Mouse (Mus musculus) forebrain, embryonic 16.5 days (tissue): ENCODE measurements at regions not wholly inside any gene's neighbourhood (a gene's known extent, or its start where the extent isn't known, plus 50 kb on each side); places are given as distances from the start of the nearest gene placed in this dataset.

Source experiments
- ATAC-seq: fragments of 200-750 bp; cut with Nextera tagmentation; 2 replicates; pipeline ENCODE4 v1.8.0; 2017; ENCODE audit warnings: mild to moderate bottlenecking, moderate library complexity
- H3K27ac ChIP-seq: fragments of 300-500 bp; sonication (generic); 2 replicates; pipeline ENCODE4 v1.5.1; 2014; ENCODE audit warnings: low read length, control low read depth
- H3K27me3 ChIP-seq: fragments of 300-500 bp; sonication (generic); replicated peaks from 2 replicates; pipeline ENCODE4 v1.6.1; 2014; ENCODE audit warnings: low read length; ENCODE audit not compliant: control insufficient read depth, insufficient read depth
- H3K36me3 ChIP-seq: fragments of 300-500 bp; sonication (generic); 2 replicates; pipeline ENCODE4 v1.6.1; 2014; ENCODE audit not compliant: control insufficient read depth, insufficient read depth
- H3K4me1 ChIP-seq: fragments of 300-500 bp; sonication (generic); replicated peaks from 2 replicates; pipeline ENCODE4 v1.6.1; 2014; ENCODE audit warnings: low read length; ENCODE audit not compliant: control insufficient read depth, insufficient read depth
- H3K4me2 ChIP-seq: fragments of 300-500 bp; sonication (generic); 2 replicates; pipeline ENCODE4 v1.6.1; 2014; ENCODE audit warnings: mild to moderate bottlenecking, low read length, control low read depth
- H3K4me3 ChIP-seq: fragments of 300-500 bp; sonication (generic); replicated peaks from 2 replicates; pipeline ENCODE4 v1.5.1; 2014; ENCODE audit warnings: mild to moderate bottlenecking, low read length, control low read depth
- H3K9ac ChIP-seq: fragments of 300-500 bp; sonication (generic); replicated peaks from 2 replicates; pipeline ENCODE4 v1.6.1; 2014; ENCODE audit warnings: low read depth, low read length, control low read depth
- H3K9me3 ChIP-seq: fragments of 300-500 bp; sonication (generic); 2 replicates; pipeline ENCODE4 v1.6.1; 2016; ENCODE audit warnings: low read length; ENCODE audit not compliant: control insufficient read depth
- WGBS: fragments of 180-500 bp; shearing (Covaris S2); extraction: QIAGEN DNeasy Blood & Tissue Kit; methylation state at CpG from one replicate; pipeline ENCODE4 v1.1.7; 2014; 5-methylcytosine and 5-hydroxymethylcytosine counted together

DNA sequence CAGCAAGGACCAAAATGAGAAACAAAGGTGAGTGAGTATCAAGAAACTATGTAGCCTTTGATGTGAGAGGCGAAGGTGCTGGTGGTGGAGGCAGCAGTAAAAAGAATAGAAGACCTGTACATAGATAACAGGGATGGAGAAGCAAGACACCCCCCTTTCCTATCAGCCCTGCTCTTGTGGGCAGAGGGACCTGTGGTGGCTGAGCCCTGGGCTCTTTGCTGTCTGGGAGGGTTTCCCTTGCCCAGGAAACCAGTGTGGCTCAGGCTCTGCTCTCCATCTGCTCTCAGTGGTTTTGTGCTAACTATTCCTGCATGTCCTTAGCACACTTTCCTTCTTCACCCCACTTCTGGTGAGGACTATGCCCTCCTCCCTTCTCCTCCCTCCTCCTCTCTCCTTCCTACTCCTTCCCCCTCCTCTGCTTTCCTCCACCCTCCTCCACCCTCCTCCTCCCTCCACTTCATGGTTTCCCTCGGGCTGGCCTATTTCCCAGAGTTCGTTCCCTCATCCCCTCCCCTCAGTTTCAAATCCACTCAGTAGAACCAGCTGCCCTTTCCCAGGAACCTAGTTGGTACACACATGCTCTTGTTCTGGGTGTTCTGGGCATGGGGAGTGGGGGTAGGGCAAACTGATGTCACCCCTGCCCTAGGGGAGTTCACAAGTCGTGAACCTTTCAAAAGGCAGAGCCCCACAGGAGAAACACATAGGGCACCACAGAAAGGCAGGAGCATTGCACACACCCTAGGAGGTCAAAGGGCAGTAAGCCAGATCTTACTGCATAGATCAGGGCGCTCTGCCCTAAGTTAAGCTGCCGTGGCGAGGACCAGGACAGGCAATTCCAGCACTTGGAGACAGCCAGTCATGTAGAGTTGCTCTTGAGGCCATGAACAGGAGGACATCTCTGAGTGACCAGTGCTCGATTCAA lies 93.1 kb downstream of the Cpn2 start:
- H3K36me3 ChIP-seq: no peaks in the 10 kb centered on the region
- no peak overlapping the region for H3K4me2 ChIP-seq
- 62% methylated on average over 8 of the region's 8 CpGs for WGBS
- H3K27me3 ChIP-seq: no peaks in the 10 kb centered on the region
- no peak overlapping the region for H3K9ac ChIP-seq
- H3K27ac ChIP-seq: no peak overlapping the region
- H3K4me3 ChIP-seq: no peak overlapping the region
- no peaks in the 10 kb centered on the region for H3K9me3 ChIP-seq
- peaks cover 25% of the 10 kb centered on the region for H3K4me1 ChIP-seq
- peak; percentile 27; the same call in 1 of the 2 replicates for ATAC-seq

- H3K9ac ChIP-seq: no peak overlapping the region
- no peaks in the 10 kb centered on the region for H3K36me3 ChIP-seq
- peaks cover 25% of the 10 kb centered on the region for H3K4me1 ChIP-seq
- no peak for ATAC-seq
- H3K9me3 ChIP-seq: no peaks in the 10 kb centered on the region
- no peak overlapping the region for H3K27ac ChIP-seq
- no peak overlapping the region for H3K4me2 ChIP-seq
- no peaks in the 10 kb centered on the region for H3K27me3 ChIP-seq
- WGBS: 84% methylated on average over 5 of the region's 5 CpGs
- no peak overlapping the region for H3K4me3 ChIP-seq
Measured at GRCm38 (mm10) chr16:30176306-30176705, 91.0 kb downstream of the Cpn2 start.

GRCm38 (mm10) chr16:30177769-30178168 lies 89.5 kb downstream of the Cpn2 start:
- Histone ChIP-seq H3K27me3 (no peaks in the 10 kb centered on the region), H3K9ac (no peak overlapping the region), H3K9me3 (no peaks in the 10 kb centered on the region), H3K27ac (no peak overlapping the region), H3K36me3 (no peaks in the 10 kb centered on the region), H3K4me2 (no peak overlapping the region), H3K4me3 (no peak overlapping the region), H3K4me1 (peaks cover 10% of the 10 kb centered on the region)
- 92% methylated on average over 7 of the region's 7 CpGs for WGBS
- ATAC-seq: no peak

DNA sequence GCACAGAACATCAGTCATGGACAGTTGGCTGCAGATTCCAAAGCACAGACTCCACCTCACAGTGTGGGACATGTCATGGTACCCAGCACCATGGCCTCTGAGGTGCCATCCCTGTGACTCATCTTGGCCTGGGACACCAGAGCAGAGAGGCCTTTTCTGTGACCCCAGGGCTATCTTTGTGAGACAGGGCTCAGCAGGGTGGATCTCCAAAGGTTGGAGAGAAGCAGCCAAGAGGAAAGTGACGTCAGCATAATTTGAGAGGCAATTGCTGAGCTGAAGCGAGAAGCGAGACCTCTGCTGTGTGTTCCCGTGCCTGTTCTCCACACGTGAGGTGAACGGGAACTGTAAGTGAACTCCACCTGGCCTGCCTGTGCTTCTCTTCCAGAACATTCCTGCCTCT lies 88.7 kb downstream of the Cpn2 start:
- no peak overlapping the region for H3K4me3 ChIP-seq
- H3K27ac ChIP-seq: no peak overlapping the region
- H3K4me1 ChIP-seq: peaks cover 8% of the 10 kb centered on the region; the same call in 1 of the 2 replicates
- no peak overlapping the region for H3K4me2 ChIP-seq
- no peaks in the 10 kb centered on the region for H3K9me3 ChIP-seq
- H3K9ac ChIP-seq: no peak overlapping the region
- H3K27me3 ChIP-seq: no peaks in the 10 kb centered on the region
- no peaks in the 10 kb centered on the region for H3K36me3 ChIP-seq
- no peak for ATAC-seq
- 36% methylated on average over 6 of the region's 6 CpGs for WGBS

DNA sequence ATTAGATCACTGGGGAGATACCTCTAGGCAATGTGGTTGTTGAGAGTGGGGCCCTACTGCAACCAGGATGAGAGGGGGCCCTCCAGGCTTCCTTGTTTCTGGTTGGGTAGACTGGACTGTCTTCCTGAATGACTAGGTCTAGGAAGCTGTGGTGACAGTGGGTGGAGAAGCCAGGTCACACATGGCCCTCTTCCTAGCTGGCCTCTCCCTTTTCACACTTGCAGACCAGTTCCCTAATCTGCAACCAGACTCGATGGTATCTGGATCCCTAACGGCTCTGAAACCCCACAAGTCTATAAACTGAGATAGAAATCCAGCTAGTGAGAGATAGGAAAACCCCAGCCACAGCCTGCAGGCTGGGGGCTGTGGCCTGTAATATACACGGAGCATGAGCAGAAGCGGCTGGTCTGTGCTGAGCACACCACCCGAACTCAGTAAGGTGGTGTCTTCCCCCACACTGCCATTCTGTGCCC lies 87.8 kb downstream of the Cpn2 start:
- H3K4me3 ChIP-seq: no peak overlapping the region
- no peak overlapping the region for H3K4me2 ChIP-seq
- no peaks in the 10 kb centered on the region for H3K27me3 ChIP-seq
- ATAC-seq: no peak
- no peak overlapping the region for H3K9ac ChIP-seq
- no peaks in the 10 kb centered on the region for H3K36me3 ChIP-seq
- WGBS: 94% methylated on average over 5 of the region's 5 CpGs
- H3K4me1 ChIP-seq: no peaks in the 10 kb centered on the region; the same call in 1 of the 2 replicates
- no peaks in the 10 kb centered on the region for H3K9me3 ChIP-seq
- no peak overlapping the region for H3K27ac ChIP-seq

- no peaks in the 10 kb centered on the region for H3K9me3 ChIP-seq
- no peak overlapping the region for H3K27ac ChIP-seq
- H3K4me1 ChIP-seq: peaks cover 6% of the 10 kb centered on the region
- ATAC-seq: no peak
- H3K9ac ChIP-seq: no peak overlapping the region
- WGBS: 66% methylated on average over 8 of the region's 8 CpGs
- no peaks in the 10 kb centered on the region for H3K27me3 ChIP-seq
- H3K4me3 ChIP-seq: no peak overlapping the region
- no peak overlapping the region for H3K4me2 ChIP-seq
- no peaks in the 10 kb centered on the region for H3K36me3 ChIP-seq
Measured at GRCm38 (mm10) chr16:30181116-30181515, 86.2 kb downstream of the Cpn2 start.

- WGBS: 20% methylated on average over 18 of the region's 18 CpGs
- H3K4me3 ChIP-seq: no peak overlapping the region
- H3K4me1 ChIP-seq: peaks cover 20% of the 10 kb centered on the region
- no peaks in the 10 kb centered on the region for H3K9me3 ChIP-seq
- H3K27ac ChIP-seq: peak overlapping the region; percentile 17; the same call in 1 of the 2 replicates
- no peaks in the 10 kb centered on the region for H3K36me3 ChIP-seq
- peaks cover 5% of the 10 kb centered on the region; the same call in 1 of the 2 replicates for H3K27me3 ChIP-seq
- peak; percentile 45; the same call in 1 of the 2 replicates for ATAC-seq
- H3K4me2 ChIP-seq: no peak overlapping the region
- H3K9ac ChIP-seq: peak overlapping the region; percentile 26; the same call in 1 of the 2 replicates
Measured at GRCm38 (mm10) chr16:30184591-30185265, 82.6 kb downstream of the Cpn2 start.

GRCm38 (mm10) chr16:30185707-30186106 lies 81.6 kb downstream of the Cpn2 start:
- H3K9me3 ChIP-seq: no peaks in the 10 kb centered on the region

DNA sequence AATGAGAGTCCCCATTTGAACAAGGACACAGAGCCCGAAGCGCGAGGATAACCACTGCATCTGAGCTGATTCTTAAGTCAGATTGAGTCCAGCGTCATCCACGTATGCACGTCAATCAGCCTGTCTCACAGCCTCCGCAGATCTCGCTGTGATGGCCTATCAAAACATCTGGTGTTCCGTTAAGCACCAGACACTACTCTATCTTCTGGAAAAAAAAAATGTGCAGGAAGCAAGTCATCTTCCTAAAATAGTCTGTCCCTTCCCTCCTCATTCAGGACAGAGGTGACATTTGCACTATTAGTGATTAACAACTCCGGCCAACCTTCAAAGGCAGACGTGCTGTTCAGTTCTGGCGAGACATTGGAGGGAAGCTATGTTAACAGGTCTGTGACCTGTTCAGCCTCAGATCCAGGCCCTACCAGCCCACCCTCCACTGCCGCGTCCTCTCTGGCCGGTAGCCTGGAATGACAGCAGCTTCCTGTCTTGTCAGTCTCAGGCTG lies 81.0 kb downstream of the Cpn2 start:
- Histone ChIP-seq H3K27me3 (peaks cover 5% of the 10 kb centered on the region; the same call in 1 of the 2 replicates), H3K4me2 (no peak overlapping the region), H3K9ac (no peak overlapping the region), H3K4me1 (peaks cover 20% of the 10 kb centered on the region), H3K27ac (no peak overlapping the region), H3K9me3 (no peaks in the 10 kb centered on the region), H3K4me3 (no peak overlapping the region), H3K36me3 (no peaks in the 10 kb centered on the region)
- no peak for ATAC-seq
- 70% methylated on average over 15 of the region's 15 CpGs for WGBS

More at GRCm38 (mm10) chr16:30185707-30186106, 81.6 kb downstream of the Cpn2 start:
- Histone ChIP-seq H3K36me3 (no peaks in the 10 kb centered on the region), H3K4me1 (peaks cover 20% of the 10 kb centered on the region), H3K9ac (no peak overlapping the region), H3K4me3 (no peak overlapping the region), H3K27ac (no peak overlapping the region), H3K4me2 (no peak overlapping the region), H3K27me3 (peaks cover 5% of the 10 kb centered on the region; the same call in 1 of the 2 replicates)
- no peak for ATAC-seq
- WGBS: 52% methylated on average over 7 of the region's 7 CpGs
